Mouse (Mus musculus): Measurements from ENCODE around the gene Agtr2. TPM values are rescaled to one million over a fixed set of nuclear protein-coding genes. Genes with fewer than 3 reads are reported as not detected.
"Not testable (repeated sequence)": the region's sequence is repeated elsewhere in the genome, so short reads cannot be mapped to it uniquely, and the experiment has no call there.

Agtr2 gene
- under 1 TPM; 0.30 to 0.61 TPM for total RNA-seq (2021)

DNA sequence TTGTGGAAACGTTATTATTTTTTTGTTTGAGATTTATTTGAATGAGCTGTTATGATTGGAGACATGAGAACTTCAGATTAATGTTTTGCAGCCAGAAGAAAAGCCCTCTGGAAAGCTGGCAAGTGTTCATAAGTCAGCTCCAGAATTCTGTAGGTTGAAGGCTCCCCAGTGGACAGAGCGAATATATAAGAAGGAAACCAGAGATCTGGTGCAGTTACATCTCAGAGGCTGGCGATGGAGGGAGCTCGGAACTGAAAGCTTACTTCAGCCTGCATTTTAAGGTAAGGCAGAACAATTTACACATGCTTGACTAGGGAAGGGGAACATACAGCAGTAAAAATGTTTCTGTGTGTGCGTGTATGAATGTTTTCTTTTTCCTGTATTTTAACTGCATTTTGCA, at the start of gene Agtr2:
Gene Agtr2 (plus strand): TSS at position 131 of the 400 bp plus-strand sequence.
- intact Hi-C loops (cut with DNase I): no loop called here
- no peak for DNase-seq (ENCODE audit: extremely low spot score in 1 of 2, low spot score in 2 of 2)

DNA sequence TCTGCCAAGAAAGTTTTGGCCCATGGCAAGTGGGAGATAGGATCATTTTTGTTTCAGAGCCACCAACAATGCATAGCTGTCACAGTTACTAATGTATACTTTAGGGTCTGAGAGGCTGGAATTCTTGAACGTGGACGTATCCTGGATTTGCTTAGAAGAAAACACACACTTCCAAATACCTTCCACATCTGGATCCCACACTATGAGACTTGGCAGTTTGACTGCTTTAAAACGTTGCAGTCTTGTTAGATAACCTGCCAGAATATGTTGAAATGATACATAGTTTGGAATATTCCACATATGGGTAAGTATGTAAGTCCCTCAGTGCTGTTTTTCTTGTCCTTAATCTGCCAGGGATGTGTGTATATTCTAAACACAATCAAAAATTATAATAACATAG, 31.8 kb upstream of the Agtr2 start:
- DNase-seq (ENCODE audit: extremely low spot score in 1 of 2, low spot score in 2 of 2): no peak
- intact Hi-C loops (cut with DNase I): no loop called here

DNA sequence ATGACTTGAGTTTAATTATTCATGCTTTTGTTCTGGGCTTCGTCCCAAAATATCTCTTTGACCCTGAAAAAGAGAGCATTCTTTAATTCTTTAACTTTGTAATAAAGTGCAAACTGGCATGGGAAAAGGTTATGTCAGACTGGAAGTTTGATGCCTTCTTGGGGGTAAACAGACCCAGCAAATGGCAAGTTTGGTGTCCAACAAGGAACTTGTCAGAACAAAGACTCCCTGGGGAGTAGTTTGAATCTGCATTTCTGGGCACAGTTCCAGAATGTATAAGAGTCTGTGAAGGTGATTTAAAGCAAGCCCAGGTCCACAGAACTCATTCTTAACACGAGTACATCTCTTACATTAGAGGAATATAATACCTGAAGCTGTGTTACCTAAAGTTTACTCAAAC, 3.8 kb downstream of the Agtr2 start:
- intact Hi-C loops (cut with DNase I): no loop called here
- no peak for DNase-seq (ENCODE audit: extremely low spot score in 1 of 2, low spot score in 2 of 2)

DNA sequence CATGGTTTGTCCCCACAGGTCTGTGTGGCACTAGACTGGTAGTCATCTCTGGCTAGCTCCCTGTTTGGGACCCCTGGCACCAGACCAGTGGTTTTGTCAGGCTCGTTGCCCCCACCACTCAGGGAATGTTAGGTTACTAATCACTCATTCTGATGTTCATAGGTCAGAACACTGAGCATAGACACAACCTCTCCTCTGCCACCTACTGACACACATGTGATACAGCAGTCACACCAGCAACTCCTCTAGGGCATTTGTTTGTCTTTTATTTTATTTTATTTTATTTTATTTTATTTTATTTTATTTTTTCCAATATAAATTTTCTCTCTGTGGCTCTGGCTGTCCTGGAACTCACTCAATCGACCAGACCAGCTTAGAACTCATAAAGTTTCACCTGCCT, 15.9 kb downstream of the Agtr2 start:
- intact Hi-C loops (cut with DNase I): no loop called here
- DNase-seq (ENCODE audit: extremely low spot score in 1 of 2, low spot score in 2 of 2): no peak

DNA sequence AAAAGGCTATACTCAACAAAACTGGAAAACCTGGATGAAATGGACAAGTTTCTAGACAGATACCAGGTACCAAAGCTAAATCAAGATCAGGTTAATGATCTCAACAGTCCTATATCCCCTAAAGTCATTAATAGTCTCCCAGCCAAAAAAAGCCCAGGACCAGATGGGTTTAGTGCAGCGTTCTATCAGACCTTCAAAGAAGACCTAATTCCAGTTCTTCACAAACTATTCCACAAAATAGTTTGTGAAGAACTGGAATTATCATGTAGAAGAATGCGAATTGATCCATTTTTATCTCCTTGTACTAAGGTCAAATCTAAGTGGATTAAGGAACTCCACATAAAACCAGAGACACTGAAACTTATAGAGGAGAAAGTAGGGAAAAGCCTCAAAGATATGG, 23.0 kb downstream of the Agtr2 start:
- intact Hi-C loops (cut with DNase I); DNase-seq (ENCODE audit: extremely low spot score in 1 of 2, low spot score in 2 of 2): not testable (repeated sequence)

DNA sequence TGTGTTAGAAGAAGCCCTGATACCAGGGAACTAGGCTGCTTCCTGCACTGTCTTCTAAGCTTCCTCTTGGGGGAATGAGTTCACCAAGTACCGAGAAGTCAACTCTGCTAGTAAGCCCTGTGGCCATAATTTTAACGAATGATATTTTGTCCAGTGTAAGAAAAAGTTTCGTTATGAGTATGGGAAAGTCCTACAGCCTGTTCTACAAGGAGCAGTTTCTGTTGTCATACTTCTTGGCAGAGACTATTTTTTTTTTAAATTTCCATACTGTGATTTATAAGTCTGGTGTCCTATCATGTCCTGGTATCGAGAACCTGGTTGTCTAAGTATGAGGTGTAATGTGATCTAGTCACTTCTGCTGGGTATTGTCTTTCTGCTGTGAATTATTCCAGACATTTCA, 38.2 kb downstream of the Agtr2 start:
- DNase-seq (ENCODE audit: extremely low spot score in 1 of 2, low spot score in 2 of 2): no peak
- intact Hi-C loops (cut with DNase I): no loop called here

Other genes with a start within 250 kb of the Agtr2 start
- gene Slc6a14, start 230.4 kb downstream of the Agtr2 start, total RNA-seq (2021): not detected

Data from left cerebral cortex, postnatal 10 days (tissue).